In the genomic region with DNA sequence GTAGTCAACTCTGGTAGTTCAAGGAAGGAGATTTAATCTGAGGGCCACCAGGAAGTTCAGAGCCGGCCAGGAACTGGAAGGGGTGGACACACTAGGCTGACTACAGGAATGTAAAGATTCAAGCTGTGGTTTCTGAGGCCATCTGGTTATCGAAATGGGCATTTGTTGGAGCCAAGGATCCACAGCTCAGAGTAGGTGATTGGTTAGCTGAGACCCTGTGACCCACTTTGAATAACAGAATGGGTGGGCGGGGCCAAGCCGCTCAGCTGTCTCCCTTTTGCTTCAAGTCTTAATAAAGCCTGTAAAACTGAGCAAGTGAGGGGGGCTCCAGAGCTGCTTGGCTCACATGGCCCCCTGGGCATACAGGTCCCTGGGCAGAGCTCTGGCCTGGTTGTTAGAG, we compare ENCODE assay signal across 11 mouse cellular contexts. TPM values are rescaled to one million over a fixed set of nuclear protein-coding genes. Genes with fewer than 3 reads are reported as not detected.
A peak's percentile ranks its signal among the peaks of the same experiment; 100 is the strongest.
DNase-seq lines count a peak whose midpoint lies in the region; ATAC-seq and TF ChIP-seq lines count a peak whose summit lies in the region.
"Had no signal": no experiment of that assay in that cellular context is flagged by ENCODE, and none has a peak within 500 bp of the region (broad histone marks: within the 10 kb centered on the region; RNA-seq: fewer than 3 reads in every experiment).

No protein-coding gene starts in this region.

- no peak overlapping the region for H3K4me3 ChIP-seq in forebrain, embryonic 13.5 days
- H3K4me3 ChIP-seq in forebrain, embryonic 16.5 days (replicated peaks; ENCODE audit: low read length): no peak overlapping the region

- H3K27me3 ChIP-seq in forebrain, embryonic 13.5 days: no peaks in the 10 kb centered on the region
- H3K27me3 ChIP-seq in forebrain, embryonic 16.5 days (replicated peaks; ENCODE audit: control insufficient read depth, insufficient read depth, low read length): no peaks in the 10 kb centered on the region

- TF ChIP-seq CTCF in brain, embryonic 14.5 days (IDR thresholded peaks at IDR 0.05; ENCODE audit: borderline replicate concordance, extremely low read depth, insufficient read depth, insufficient read length): no peak

- H3K4me2 ChIP-seq in forebrain, embryonic 13.5 days: no peak overlapping the region
- H3K4me2 ChIP-seq in forebrain, embryonic 16.5 days (ENCODE audit: low read length): no peak overlapping the region

- 0 out of 2 replicates have a peak, but pooled peaks cover 3% of the 10 kb centered on the region for H3K4me1 ChIP-seq in forebrain, embryonic 13.5 days
- no peaks in the 10 kb centered on the region; the same call in 1 of the 2 replicates for H3K4me1 ChIP-seq in forebrain, embryonic 16.5 days (replicated peaks; ENCODE audit: control insufficient read depth, insufficient read depth, low read length)

- no peaks in the 10 kb centered on the region for H3K9me3 ChIP-seq in forebrain, embryonic 13.5 days (replicated peaks)
- H3K9me3 ChIP-seq in forebrain, embryonic 16.5 days (ENCODE audit: control insufficient read depth, low read length): no peaks in the 10 kb centered on the region

- ATAC-seq in forebrain, embryonic 13.5 days: 0 out of 2 replicates have a peak, but pooled peaks have one; percentile 19
- ATAC-seq in forebrain, embryonic 16.5 days: no peak
- ATAC-seq: CD4-positive, CD25-positive, alpha-beta regulatory T cell, adult 4 months had no signal

- H3K27ac ChIP-seq in forebrain, embryonic 13.5 days: no peak overlapping the region
- H3K27ac ChIP-seq in forebrain, embryonic 16.5 days (ENCODE audit: low read length): no peak overlapping the region

- H3K9ac ChIP-seq in forebrain, embryonic 13.5 days: no peak overlapping the region
- H3K9ac ChIP-seq in forebrain, embryonic 16.5 days (replicated peaks; ENCODE audit: low read depth, low read length): no peak overlapping the region

- peak; percentile 59 for DNase-seq in 416B (ENCODE audit: low read depth)
- DNase-seq in brain, embryonic 14.5 days (ENCODE audit: low read depth): peak; percentile 61
- peak; percentile 81 for DNase-seq in kidney, postnatal 10 days
- no peak for DNase-seq in layer of hippocampus, adult 11-12 months (ENCODE audit: low spot score)
- DNase-seq in cerebellum, postnatal 36 days: no peak
- DNase-seq in heart, adult 9 months (ENCODE audit: low spot score in 2 of 2): no peak
- DNase-seq: gastrocnemius, postnatal 10 days had no signal

- WGBS in forebrain, embryonic 13.5 days: 62% methylated on average over 4 of the region's 4 CpGs
- WGBS in forebrain, embryonic 16.5 days: 61% methylated on average over 4 of the region's 4 CpGs

- no peak for TF ChIP-seq POLR2A in brain, embryonic 14.5 days (IDR thresholded peaks at IDR 0.05; ENCODE audit: borderline replicate concordance, extremely low read depth, insufficient read depth, insufficient read length, poor library complexity, severe bottlenecking)

- H3K36me3 ChIP-seq in forebrain, embryonic 13.5 days (ENCODE audit: poor library complexity, severe bottlenecking): peaks cover 100% of the 10 kb centered on the region
- H3K36me3 ChIP-seq in forebrain, embryonic 16.5 days (ENCODE audit: control insufficient read depth, insufficient read depth): peaks cover 46% of the 10 kb centered on the region

RNA-seq across cellular contexts. Expression of a gene that starts 8.4 kb away (rescaled TPM):
- 43.5 and 47.5 TPM in 2 replicates for polyA plus RNA-seq in forebrain, embryonic 13.5 days (2015; fragmentation: Nextera tagmentation; extraction: Ambion mirVana)
- 43.5 and 46.0 TPM in 2 replicates for polyA plus RNA-seq in forebrain, embryonic 16.5 days (2015; fragmentation: Nextera tagmentation; extraction: Ambion mirVana)
- polyA plus RNA-seq in brain, embryonic 14.5 days (2012; rRNA removed): 108 and 113 TPM in 2 replicates

RNA-seq across cellular contexts. Expression of a gene that starts 9.1 kb away (rescaled TPM):
- 170 and 180 TPM in 2 replicates for polyA plus RNA-seq in forebrain, embryonic 13.5 days (2015; fragmentation: Nextera tagmentation; extraction: Ambion mirVana)
- 149 and 193 TPM in 2 replicates for polyA plus RNA-seq in forebrain, embryonic 16.5 days (2015; fragmentation: Nextera tagmentation; extraction: Ambion mirVana)
- 121 and 122 TPM in 2 replicates for polyA plus RNA-seq in brain, embryonic 14.5 days (2012; rRNA removed)

RNA-seq across cellular contexts. Expression of a gene that starts 13.7 kb away (rescaled TPM):
- 139 and 143 TPM in 2 replicates for polyA plus RNA-seq in forebrain, embryonic 13.5 days (2015; fragmentation: Nextera tagmentation; extraction: Ambion mirVana)
- 132 and 140 TPM in 2 replicates for polyA plus RNA-seq in forebrain, embryonic 16.5 days (2015; fragmentation: Nextera tagmentation; extraction: Ambion mirVana)
- 170 and 185 TPM in 2 replicates for polyA plus RNA-seq in brain, embryonic 14.5 days (2012; rRNA removed)

RNA-seq across cellular contexts. Expression of a gene that starts 13.9 kb away (rescaled TPM):
- polyA plus RNA-seq in forebrain, embryonic 13.5 days (2015; fragmentation: Nextera tagmentation; extraction: Ambion mirVana): not detected in 2 replicates
- polyA plus RNA-seq in forebrain, embryonic 16.5 days (2015; fragmentation: Nextera tagmentation; extraction: Ambion mirVana): not detected in 2 replicates
- polyA plus RNA-seq in brain, embryonic 14.5 days (2012; rRNA removed): 1.7 and 2.4 TPM in 2 replicates
- polyA plus RNA-seq: CD4-positive, CD25-positive, alpha-beta regulatory T cell, adult 4 months; neural tube, embryonic 14.5 days had no signal

RNA-seq across cellular contexts. Expression of a gene that starts 29.8 kb away (rescaled TPM):
- 51.5 and 52.6 TPM in 2 replicates for polyA plus RNA-seq in forebrain, embryonic 13.5 days (2015; fragmentation: Nextera tagmentation; extraction: Ambion mirVana)
- 46.1 and 47.8 TPM in 2 replicates for polyA plus RNA-seq in forebrain, embryonic 16.5 days (2015; fragmentation: Nextera tagmentation; extraction: Ambion mirVana)
- 93.2 and 103 TPM in 2 replicates for polyA plus RNA-seq in brain, embryonic 14.5 days (2012; rRNA removed)

Comparison
In these comparisons a context has a peak if more than half of its experiments do, and no peak if none do; other contexts are left out.
1. DNase-seq: peak in 416B (single experiment), brain, embryonic 14.5 days (single experiment) and kidney, postnatal 10 days (single experiment); none in layer of hippocampus, adult 11-12 months (single experiment), cerebellum, postnatal 36 days (0 of 2) and heart, adult 9 months (0 of 2).